Mouse (Mus musculus): ENCODE measurements around the gene Pdzph1.

DNA sequence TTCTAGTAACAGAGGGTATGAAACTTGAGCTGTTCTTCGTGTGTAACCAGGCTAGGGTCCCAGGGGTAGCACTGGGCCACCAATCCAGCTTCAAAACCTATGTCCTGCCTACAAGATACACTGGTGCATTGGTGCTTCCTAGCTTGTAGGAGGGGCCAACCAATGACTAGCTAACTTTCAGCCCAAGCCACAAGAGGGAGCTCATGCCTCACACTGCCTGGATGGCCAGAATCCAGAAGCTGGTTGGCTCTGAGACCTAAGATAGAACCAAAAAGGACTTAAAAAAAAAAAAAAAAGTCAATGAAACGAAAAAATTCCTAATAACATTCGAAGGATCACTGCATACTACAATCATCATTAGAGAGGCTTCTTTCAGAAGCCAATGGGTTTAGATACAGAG, 31.3 kb downstream of the Pdzph1 start:
- TF ChIP-seq GATA1 (IDR thresholded peaks at IDR 0.05; ENCODE audit: borderline replicate concordance, low read length) (no peak), FLI1 (IDR thresholded peaks at IDR 0.05; ENCODE audit: low read length) (no peak)
